Mouse (Mus musculus) lung, postnatal 36 days (tissue): ENCODE data around the gene Amz2.

Experiments used
- DNase-seq: peaks from one replicate; pipeline ENCODE4 v3.0.0; 2022; ENCODE audit warnings: mixed read lengths

Gene Amz2

GRCm38 (mm10) chr11:109422263-109422662 lies 3.5 kb upstream of the Amz2 start:
- DNase-seq: no peak

GRCm38 (mm10) chr11:109423294-109423693 lies 2.5 kb upstream of the Amz2 start:
- DNase-seq: no peak

- no peak for DNase-seq
Measured at GRCm38 (mm10) chr11:109426272-109426586, 483 bp downstream of the Amz2 start.

- no peak for DNase-seq
Measured at GRCm38 (mm10) chr11:109427353-109427752, 1.6 kb downstream of the Amz2 start.

- no peak for DNase-seq
Measured at GRCm38 (mm10) chr11:109434233-109434798, 8.6 kb downstream of the Amz2 start.

- DNase-seq: no peak
Measured at GRCm38 (mm10) chr11:109436889-109437288, 11.1 kb downstream of the Amz2 start.

GRCm38 (mm10) chr11:109439209-109439608 lies 13.5 kb downstream of the Amz2 start:
- no peak for DNase-seq

GRCm38 (mm10) chr11:109439829-109440340 lies 14.1 kb downstream of the Amz2 start:
- peak; percentile 83 for DNase-seq

GRCm38 (mm10) chr11:109440641-109441040 lies 14.9 kb downstream of the Amz2 start:
- no peak for DNase-seq

- peak; percentile 71 for DNase-seq
Measured at GRCm38 (mm10) chr11:109441119-109441518, 15.4 kb downstream of the Amz2 start.

- no peak for DNase-seq
Measured at GRCm38 (mm10) chr11:109442166-109442730, 16.5 kb downstream of the Amz2 start.

- DNase-seq: no peak
Measured at GRCm38 (mm10) chr11:109443468-109444263, 17.9 kb downstream of the Amz2 start.

GRCm38 (mm10) chr11:109444600-109444999 lies 18.9 kb downstream of the Amz2 start:
- peak; percentile 56 for DNase-seq

GRCm38 (mm10) chr11:109445438-109446035 lies 19.8 kb downstream of the Amz2 start:
- DNase-seq: peak; percentile 72

- no peak for DNase-seq
Measured at GRCm38 (mm10) chr11:109451169-109451568, 25.4 kb downstream of the Amz2 start.

GRCm38 (mm10) chr11:109456261-109456660 lies 30.5 kb downstream of the Amz2 start:
- no peak for DNase-seq

GRCm38 (mm10) chr11:109458165-109458564 lies 32.4 kb downstream of the Amz2 start:
- DNase-seq: no peak

- DNase-seq: peak; percentile 35
Measured at GRCm38 (mm10) chr11:109460586-109460985, 34.8 kb downstream of the Amz2 start.

- no peak for DNase-seq
Measured at GRCm38 (mm10) chr11:109465068-109465467, 39.3 kb downstream of the Amz2 start.

GRCm38 (mm10) chr11:109466987-109467386 lies 41.2 kb downstream of the Amz2 start:
- DNase-seq: no peak

GRCm38 (mm10) chr11:109468133-109468532 lies 42.4 kb downstream of the Amz2 start:
- DNase-seq: no peak

GRCm38 (mm10) chr11:109470170-109470569 lies 44.4 kb downstream of the Amz2 start:
- no peak for DNase-seq
